In genomic region chr13:28866686-28867085, GRCm38 (mm10) we compare ENCODE assay signal across 12 mouse cellular contexts.
"Had no signal": no experiment of that assay in that cellular context is flagged by ENCODE, and none has a peak within 500 bp of the region (broad histone marks: within the 10 kb centered on the region; RNA-seq: fewer than 3 reads in every experiment).

No protein-coding gene starts in this region.

- H3K9ac ChIP-seq: kidney, embryonic 15.5 days; limb, embryonic 15.5 days; liver, embryonic 14.5 days had no signal

- H3K27ac ChIP-seq: limb, embryonic 15.5 days; liver, embryonic 14.5 days had no signal

- H3K4me3 ChIP-seq: kidney, embryonic 15.5 days; limb, embryonic 15.5 days had no signal

- DNase-seq: kidney, adult 2 months; kidney, postnatal 25 days; layer of hippocampus, adult 9-11 months; layer of hippocampus, postnatal 36 days; lung, adult 18-20 months; lung, postnatal 36 days; right cerebral cortex, adult 18-20 months; right cerebral cortex, postnatal 25 days; thymus, postnatal 36 days had no signal

- H3K9me3 ChIP-seq: kidney, embryonic 15.5 days; limb, embryonic 15.5 days had no signal

- H3K4me2 ChIP-seq: kidney, embryonic 15.5 days; limb, embryonic 15.5 days had no signal

- H3K27me3 ChIP-seq: kidney, embryonic 15.5 days; limb, embryonic 15.5 days had no signal
